Mouse (Mus musculus) kidney, embryonic 14.5 days (tissue): ENCODE measurements around the gene Grk4. TPM values are rescaled to one million over a fixed set of nuclear protein-coding genes. Genes with fewer than 3 reads are reported as not detected.
A peak's percentile ranks its signal among the peaks of the same experiment; 100 is the strongest.

ENCODE experiments used
- ATAC-seq: fragments of 200-750 bp; cut with Nextera tagmentation; 2 replicates; pipeline ENCODE4 v1.8.0; 2017; ENCODE audit warnings: moderate number of reproducible peaks, mild to moderate bottlenecking, moderate TSS enrichment, moderate library complexity; ENCODE audit not compliant: low FRiP score, low TSS enrichment
- H3K27ac ChIP-seq: fragments of 300-500 bp; sonication (generic); 2 replicates; pipeline ENCODE4 v1.5.1; 2014; ENCODE audit warnings: low read depth, mild to moderate bottlenecking, low read length, moderate library complexity, mixed read lengths
- H3K27me3 ChIP-seq: fragments of 300-500 bp; sonication (generic); 2 replicates; pipeline ENCODE4 v1.6.1; 2014; ENCODE audit warnings: mild to moderate bottlenecking, low read length; ENCODE audit not compliant: control insufficient read depth, insufficient read depth
- H3K36me3 ChIP-seq: fragments of 300-500 bp; sonication (generic); 2 replicates; pipeline ENCODE4 v1.6.1; 2014; ENCODE audit warnings: low read length, mixed read lengths; ENCODE audit not compliant: control insufficient read depth, insufficient read depth
- H3K4me1 ChIP-seq: fragments of 300-500 bp; sonication (generic); 2 replicates; pipeline ENCODE4 v1.6.1; 2014; ENCODE audit warnings: low read length, mixed read lengths; ENCODE audit not compliant: control insufficient read depth, insufficient read depth
- H3K4me2 ChIP-seq: fragments of 300-500 bp; sonication (generic); replicated peaks from 2 replicates; pipeline ENCODE4 v1.6.1; 2014; ENCODE audit warnings: low read depth, mild to moderate bottlenecking, low read length
- H3K4me3 ChIP-seq: fragments of 300-500 bp; sonication (generic); 2 replicates; pipeline ENCODE4 v1.5.1; 2014; ENCODE audit warnings: mild to moderate bottlenecking, low read length
- H3K9ac ChIP-seq: fragments of 300-500 bp; sonication (generic); 2 replicates; pipeline ENCODE4 v1.6.1; 2014; ENCODE audit warnings: low read depth, mild to moderate bottlenecking, low read length, moderate library complexity
- H3K9me3 ChIP-seq: fragments of 300-500 bp; sonication (generic); 2 replicates; pipeline ENCODE4 v1.6.1; 2016; ENCODE audit warnings: low read length; ENCODE audit not compliant: control insufficient read depth
- WGBS: fragments of 180-500 bp; shearing (Covaris S2); extraction: QIAGEN DNeasy Blood & Tissue Kit; methylation state at CpG from one replicate; pipeline ENCODE4 v1.1.7; 2014; 5-methylcytosine and 5-hydroxymethylcytosine counted together
- polyA plus RNA-seq: library from polyadenylated mRNA; unstranded; fragments of >200 nt; fragmentation: Nextera tagmentation; extraction: Ambion mirVana; gene quantifications from 2 replicates; pipeline ENCODE4 v1.2.1, GENCODE M21; 2014

Grk4 gene
- polyA plus RNA-seq, 1 experiment from 2014 or later, result 2.5 TPM

DNA sequence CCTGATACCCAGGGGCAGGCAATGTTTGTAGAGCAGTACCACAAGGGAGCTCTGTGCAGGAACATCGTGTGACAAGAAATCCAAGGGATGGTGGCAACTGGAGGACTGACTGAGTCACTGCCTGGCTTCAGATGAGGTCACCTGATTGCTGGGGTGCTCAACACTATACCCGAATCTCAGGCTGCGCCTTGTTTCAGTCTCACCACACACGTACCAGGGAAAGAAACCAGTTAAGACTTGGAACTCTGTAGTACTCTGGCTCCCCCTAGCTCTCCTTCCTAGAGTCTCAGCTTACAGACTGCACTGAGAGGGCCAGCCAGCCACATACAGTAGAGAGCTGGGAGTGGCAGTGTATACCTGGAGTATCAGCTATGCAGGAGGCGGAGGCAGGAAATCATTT is 17.2 kb upstream of the Grk4 start:
- no peaks in the 10 kb centered on the region for H3K9me3 ChIP-seq
- WGBS, result 75% methylated on average over 5 of the region's 5 CpGs
- ATAC-seq, result peak; percentile 63; the same call in 1 of the 2 replicates
- H3K36me3 ChIP-seq, result peaks cover 90% of the 10 kb centered on the region
- H3K9ac ChIP-seq, result no peak overlapping the region
- H3K4me3 ChIP-seq, result no peak overlapping the region
- H3K27me3 ChIP-seq, result no peaks in the 10 kb centered on the region
- no peak overlapping the region for H3K4me2 ChIP-seq
- no peaks in the 10 kb centered on the region for H3K4me1 ChIP-seq
- H3K27ac ChIP-seq, result no peak overlapping the region

DNA sequence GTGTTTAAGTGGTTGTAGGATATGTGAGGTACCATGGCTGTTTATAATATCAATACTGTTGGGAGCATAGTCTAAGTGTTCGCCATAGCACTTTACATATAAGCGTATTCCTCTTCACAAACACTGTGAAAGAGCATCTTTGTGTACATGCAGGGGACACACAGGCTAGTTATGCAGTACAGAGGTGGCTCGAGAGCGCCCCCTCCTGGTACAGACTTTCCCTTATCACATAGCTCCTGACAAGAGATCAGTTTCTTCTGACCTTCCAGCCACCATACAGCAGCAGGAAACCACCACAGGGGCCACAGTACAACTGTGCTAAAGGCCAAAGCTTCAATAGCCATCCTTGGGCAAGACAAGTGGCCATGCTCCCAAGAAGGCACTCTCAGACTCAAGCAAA is 12.6 kb upstream of the Grk4 start:
- peaks cover 96% of the 10 kb centered on the region for H3K36me3 ChIP-seq
- H3K9me3 ChIP-seq, result no peaks in the 10 kb centered on the region
- H3K4me3 ChIP-seq, result no peak overlapping the region
- H3K27me3 ChIP-seq, result no peaks in the 10 kb centered on the region
- H3K27ac ChIP-seq, result no peak overlapping the region
- no peak for ATAC-seq
- no peak overlapping the region for H3K4me2 ChIP-seq
- H3K9ac ChIP-seq, result no peak overlapping the region
- 52% methylated on average over 4 of the region's 4 CpGs for WGBS
- H3K4me1 ChIP-seq, result no peaks in the 10 kb centered on the region

DNA sequence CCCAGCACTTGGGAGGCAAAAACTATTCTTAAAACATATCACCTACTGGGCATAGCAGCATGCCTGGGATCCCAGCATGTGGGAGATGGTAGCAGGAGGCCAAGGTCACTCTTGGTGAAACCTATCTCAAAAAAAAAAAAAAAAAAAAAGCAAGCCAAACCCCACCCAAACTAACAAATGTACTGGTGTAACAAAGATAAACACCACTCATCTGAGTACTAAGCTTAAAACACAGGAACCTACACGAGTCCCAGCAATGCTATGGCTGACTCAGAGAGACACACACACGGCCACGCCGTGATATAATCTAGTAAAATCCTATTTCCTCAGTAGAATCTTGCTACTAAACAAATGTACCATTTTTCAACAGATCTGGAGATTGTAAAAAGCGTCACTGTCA is 7.2 kb upstream of the Grk4 start:
- no peak for ATAC-seq

DNA sequence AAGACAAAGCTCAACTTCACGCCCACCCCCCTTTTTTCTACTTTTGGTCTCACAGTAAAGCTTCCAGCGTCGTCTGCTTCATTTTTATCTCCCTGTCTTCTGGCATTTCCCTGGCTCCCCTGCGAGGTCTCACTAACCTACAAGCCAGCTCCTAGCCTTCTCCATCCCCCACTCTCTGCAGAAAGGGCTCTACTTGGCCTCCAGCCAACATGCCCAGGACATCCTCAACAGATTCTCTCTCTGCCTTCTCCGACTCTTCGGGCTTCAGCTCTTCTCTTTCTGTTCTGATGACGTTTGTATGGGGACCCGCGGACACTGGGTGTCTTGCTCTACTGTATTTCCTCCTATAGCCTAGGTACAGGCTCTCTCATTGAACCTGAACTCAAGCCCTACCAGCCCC is 5.3 kb upstream of the Grk4 start:
- no peak for ATAC-seq
- WGBS, result 89% methylated on average over 9 of the region's 9 CpGs
- Histone ChIP-seq H3K9ac (no peak overlapping the region), H3K4me1 (peaks cover 7% of the 10 kb centered on the region), H3K9me3 (no peaks in the 10 kb centered on the region), H3K36me3 (peaks cover 72% of the 10 kb centered on the region), H3K4me3 (no peak overlapping the region), H3K27ac (no peak overlapping the region), H3K4me2 (no peak overlapping the region), H3K27me3 (no peaks in the 10 kb centered on the region)

More for the DNA sequence above, 7.2 kb upstream of the Grk4 start:
- peaks cover 90% of the 10 kb centered on the region for H3K36me3 ChIP-seq
- 94% methylated on average over 5 of the region's 5 CpGs for WGBS
- no peaks in the 10 kb centered on the region for H3K9me3 ChIP-seq
- no peak overlapping the region for H3K4me2 ChIP-seq
- no peak overlapping the region for H3K9ac ChIP-seq
- no peak overlapping the region for H3K4me3 ChIP-seq
- H3K27me3 ChIP-seq, result no peaks in the 10 kb centered on the region
- no peaks in the 10 kb centered on the region for H3K4me1 ChIP-seq
- H3K27ac ChIP-seq, result no peak overlapping the region

DNA sequence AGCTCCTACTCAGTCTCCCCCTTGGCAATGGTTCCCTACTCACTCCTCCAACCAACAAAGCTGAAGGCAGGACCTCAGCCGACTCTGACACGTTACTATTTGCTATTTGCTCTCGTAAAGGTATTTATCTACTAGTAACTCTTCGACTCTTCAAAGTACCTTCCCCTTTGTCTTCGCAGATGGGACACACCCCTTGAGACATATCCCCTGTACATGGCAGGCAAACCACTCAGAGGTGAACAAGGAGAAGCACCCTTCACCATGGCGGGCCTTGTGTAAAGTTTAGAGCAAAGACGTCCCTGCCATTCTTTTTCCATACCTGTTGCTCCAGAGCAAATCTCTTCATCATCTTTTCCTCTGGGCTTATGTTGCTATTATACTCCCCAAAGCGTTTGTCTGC is 2.6 kb upstream of the Grk4 start:
- no peak overlapping the region for H3K9ac ChIP-seq
- no peaks in the 10 kb centered on the region for H3K27me3 ChIP-seq
- WGBS, result 89% methylated on average over 8 of the region's 8 CpGs
- no peak for ATAC-seq
- H3K27ac ChIP-seq, result no peak overlapping the region
- no peak overlapping the region for H3K4me2 ChIP-seq
- H3K4me3 ChIP-seq, result no peak overlapping the region
- H3K4me1 ChIP-seq, result peaks cover 7% of the 10 kb centered on the region
- H3K36me3 ChIP-seq, result peaks cover 45% of the 10 kb centered on the region
- no peaks in the 10 kb centered on the region for H3K9me3 ChIP-seq

DNA sequence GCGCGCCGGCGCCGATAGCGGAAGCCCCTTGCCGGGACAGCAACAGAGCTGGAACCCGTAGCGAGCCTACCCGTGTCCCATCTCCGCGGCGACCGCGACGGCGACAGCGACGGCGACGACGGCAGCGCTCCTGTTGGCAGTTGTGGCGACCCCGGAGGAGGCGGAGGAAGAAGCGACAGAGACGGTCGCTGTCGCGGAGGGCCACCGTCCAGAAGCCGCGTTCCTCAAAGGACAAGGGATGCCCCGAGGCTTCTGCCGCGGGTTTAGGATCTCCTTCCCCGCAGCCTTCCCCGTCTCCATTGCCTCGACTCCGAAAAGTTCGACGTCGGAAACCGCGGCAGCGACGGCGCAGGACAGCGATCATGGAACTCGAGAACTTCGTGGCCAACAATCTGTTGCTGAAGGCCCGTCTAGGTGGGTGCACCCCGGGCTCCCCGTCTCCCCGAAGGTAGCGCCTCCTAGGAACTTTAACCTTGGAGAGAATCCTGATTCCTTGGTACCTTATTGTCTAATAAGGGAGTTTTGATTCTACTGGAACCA is 482 bp downstream of the Grk4 start:
- ATAC-seq, result peak; percentile 4; the same call in 1 of the 2 replicates
- Histone ChIP-seq H3K4me3 (peak overlapping the region; percentile 82), H3K4me1 (peaks cover 7% of the 10 kb centered on the region), H3K36me3 (peaks cover 16% of the 10 kb centered on the region), H3K27ac (peak overlapping the region; percentile 71), H3K4me2 (peak overlapping the region; percentile 68), H3K27me3 (no peaks in the 10 kb centered on the region), H3K9ac (peak overlapping the region; percentile 56), H3K9me3 (no peaks in the 10 kb centered on the region)
- under 1% methylated on average over 57 of the region's 57 CpGs for WGBS

DNA sequence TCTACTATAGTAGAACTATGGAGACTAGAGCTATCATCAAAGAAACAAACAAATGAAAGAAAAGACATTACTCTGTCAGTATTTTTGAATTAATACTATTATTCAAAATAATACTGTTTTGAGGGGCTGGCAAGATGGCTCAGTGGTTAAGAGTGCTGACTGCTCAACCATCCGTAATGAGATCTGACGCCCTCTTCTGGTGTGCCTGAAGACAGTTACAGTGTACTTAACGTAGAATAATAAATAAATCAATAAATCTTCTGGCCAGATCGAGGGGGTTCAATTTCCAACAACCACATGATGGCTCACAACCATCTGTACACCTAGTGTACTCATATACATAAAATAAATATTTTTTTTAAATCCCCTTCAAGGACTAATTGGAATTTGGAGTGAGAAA is 1.7 kb downstream of the Grk4 start:
- 73% methylated on average over 4 of the region's 4 CpGs for WGBS
- Histone ChIP-seq H3K27ac (no peak overlapping the region), H3K27me3 (no peaks in the 10 kb centered on the region), H3K36me3 (peaks cover 5% of the 10 kb centered on the region; the same call in 1 of the 2 replicates), H3K4me3 (no peak overlapping the region), H3K4me2 (no peak overlapping the region), H3K9me3 (no peaks in the 10 kb centered on the region), H3K4me1 (peaks cover 7% of the 10 kb centered on the region), H3K9ac (no peak overlapping the region)
- ATAC-seq, result no peak

DNA sequence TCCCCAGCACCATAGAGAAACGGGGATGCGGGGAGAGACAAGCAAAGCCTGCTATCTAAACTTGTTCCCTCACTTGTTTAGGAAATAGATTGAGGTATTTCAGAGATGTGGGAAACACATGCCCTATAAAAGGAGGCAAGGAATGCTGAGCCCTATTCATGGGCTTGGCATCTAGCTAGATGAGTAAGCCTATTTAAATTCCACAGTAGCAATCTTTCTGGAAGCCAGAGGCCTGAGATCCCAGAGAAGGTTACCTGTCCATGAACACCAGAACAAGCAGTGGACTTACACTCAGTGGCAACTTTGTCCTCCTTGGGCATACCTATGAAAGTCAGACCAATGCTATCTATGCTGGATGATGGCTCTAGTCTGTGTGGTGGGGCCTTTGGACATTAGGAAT is 3.1 kb downstream of the Grk4 start:
- no peak overlapping the region for H3K27ac ChIP-seq
- no peak overlapping the region for H3K9ac ChIP-seq
- no peaks in the 10 kb centered on the region for H3K9me3 ChIP-seq
- ATAC-seq, result no peak
- H3K27me3 ChIP-seq, result no peaks in the 10 kb centered on the region
- H3K36me3 ChIP-seq, result no peaks in the 10 kb centered on the region
- peaks cover 7% of the 10 kb centered on the region for H3K4me1 ChIP-seq
- WGBS, result 91% methylated on average over 2 of the region's 2 CpGs
- H3K4me3 ChIP-seq, result no peak overlapping the region
- no peak overlapping the region for H3K4me2 ChIP-seq

DNA sequence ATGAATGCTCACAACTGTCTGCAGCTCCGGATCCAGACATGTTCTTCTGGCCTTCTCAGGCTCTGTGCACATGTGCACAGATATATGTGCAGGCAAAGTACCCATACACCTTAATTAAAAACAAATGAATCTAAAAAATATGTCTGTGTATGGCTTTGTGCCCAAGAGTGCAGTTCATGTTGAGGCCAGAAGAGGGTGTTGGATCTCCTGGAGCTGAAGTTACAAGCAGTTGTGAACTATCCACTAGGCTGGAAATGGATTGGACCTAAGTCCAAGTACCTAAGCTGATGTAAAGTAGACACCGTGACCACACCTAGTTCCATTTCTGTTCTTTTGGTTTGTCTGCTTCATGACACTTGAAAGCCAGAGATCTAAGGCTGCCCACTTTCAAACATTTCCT is 9.3 kb downstream of the Grk4 start:
- Histone ChIP-seq H3K27me3 (no peaks in the 10 kb centered on the region), H3K9ac (no peak overlapping the region), H3K4me2 (no peak overlapping the region), H3K36me3 (no peaks in the 10 kb centered on the region), H3K27ac (no peak overlapping the region), H3K4me1 (no peaks in the 10 kb centered on the region), H3K4me3 (no peak overlapping the region), H3K9me3 (no peaks in the 10 kb centered on the region)
- ATAC-seq, result no peak
- 81% methylated on average over 2 of the region's 2 CpGs for WGBS
